Mouse (Mus musculus): ENCODE data around the gene 2610318N02Rik. TPM values are rescaled to one million over a fixed set of nuclear protein-coding genes. Genes with fewer than 3 reads are reported as not detected.
"Not testable (repeated sequence)": the region's sequence is repeated elsewhere in the genome, so short reads cannot be mapped to it uniquely, and the experiment has no call there.

2610318N02Rik gene
- polyA plus RNA-seq (2016; fragmentation: Nextera tagmentation; extraction: Ambion mirVana) = 28.1 and 31.4 TPM in 2 replicates

- H3K36me3 ChIP-seq = peaks cover 29% of the 10 kb centered on the region
- peak; percentile 95 for ATAC-seq (ENCODE audit: insufficient number of reproducible peaks, low FRiP score)
- H3K9ac ChIP-seq = peak within 1 kb of the TSS; percentile 76
- peaks cover 20% of the 10 kb centered on the region for H3K4me1 ChIP-seq (replicated peaks)
- no peaks in the 10 kb centered on the region for H3K27me3 ChIP-seq (replicated peaks)
- H3K9me3 ChIP-seq (replicated peaks) = no peaks in the 10 kb centered on the region
- H3K4me3 ChIP-seq = peak within 1 kb of the TSS; percentile 64
- under 1% methylated on average over 25 of the region's 25 CpGs for WGBS
- peak within 1 kb of the TSS; percentile 87 for H3K4me2 ChIP-seq
- H3K27ac ChIP-seq (ENCODE audit: poor library complexity, severe bottlenecking) = peak within 1 kb of the TSS; percentile 49
Observed at GRCm38 (mm10) chr16:17124871-17125520, at the start of gene 2610318N02Rik. Gene 2610318N02Rik (minus strand): TSS chr16:17125167.

DNA sequence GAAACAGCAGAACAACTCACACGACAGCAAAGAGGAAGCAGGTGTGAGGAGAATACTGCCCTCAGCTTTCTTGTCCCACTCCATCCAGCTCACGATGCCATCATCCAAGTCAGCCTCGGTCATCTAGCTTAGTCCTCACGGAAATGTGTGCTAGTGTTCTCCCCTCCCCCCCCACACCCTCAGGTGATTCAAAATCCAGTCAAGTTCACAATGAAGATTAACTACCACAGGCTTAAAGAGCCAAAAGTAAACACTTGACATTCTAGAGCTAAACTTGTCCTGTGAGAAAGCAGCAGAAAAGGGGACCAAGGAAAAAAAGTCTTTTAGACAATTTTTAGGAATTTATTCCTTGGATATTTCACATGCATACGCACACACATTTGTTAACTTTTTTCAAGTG is 43.1 kb upstream of the 2610318N02Rik start:
- H3K36me3 ChIP-seq = peaks cover 68% of the 10 kb centered on the region
- WGBS = 91% methylated on average over 5 of the region's 5 CpGs
- no peaks in the 10 kb centered on the region for H3K9me3 ChIP-seq (replicated peaks)
- H3K9ac ChIP-seq = no peak overlapping the region
- H3K4me1 ChIP-seq (replicated peaks) = no peaks in the 10 kb centered on the region
- H3K4me3 ChIP-seq = no peak overlapping the region
- H3K27me3 ChIP-seq (replicated peaks) = no peaks in the 10 kb centered on the region
- H3K27ac ChIP-seq (ENCODE audit: poor library complexity, severe bottlenecking) = no peak overlapping the region
- no peak overlapping the region for H3K4me2 ChIP-seq
- no peak for ATAC-seq (ENCODE audit: insufficient number of reproducible peaks, low FRiP score)

DNA sequence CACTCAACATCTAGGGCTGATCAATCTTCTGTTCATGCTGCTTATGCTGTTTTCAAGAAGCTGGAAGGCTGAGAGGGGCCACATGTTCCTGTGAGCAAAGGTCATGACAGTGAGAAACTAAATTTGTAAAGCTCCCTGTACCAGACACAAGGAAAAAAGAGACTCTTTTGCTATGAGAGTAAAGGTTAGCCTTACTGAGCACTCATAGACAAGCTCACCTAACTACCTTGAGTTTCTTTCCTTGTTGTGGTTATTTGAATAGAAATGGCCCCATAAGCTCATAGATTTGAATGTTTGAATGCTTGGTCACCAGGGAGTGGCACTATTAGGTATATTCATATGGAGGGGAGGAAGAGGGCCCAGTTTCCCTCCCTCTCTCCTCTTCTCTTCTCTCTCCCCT is 42.2 kb upstream of the 2610318N02Rik start:
- Histone ChIP-seq H3K4me3 (no peak overlapping the region), H3K27ac (ENCODE audit: poor library complexity, severe bottlenecking) (no peak overlapping the region), H3K9ac (no peak overlapping the region), H3K4me1 (replicated peaks) (no peaks in the 10 kb centered on the region), H3K9me3 (replicated peaks) (no peaks in the 10 kb centered on the region), H3K4me2 (no peak overlapping the region), H3K27me3 (replicated peaks) (no peaks in the 10 kb centered on the region), H3K36me3 (peaks cover 60% of the 10 kb centered on the region)
- ATAC-seq (ENCODE audit: insufficient number of reproducible peaks, low FRiP score) = no peak

DNA sequence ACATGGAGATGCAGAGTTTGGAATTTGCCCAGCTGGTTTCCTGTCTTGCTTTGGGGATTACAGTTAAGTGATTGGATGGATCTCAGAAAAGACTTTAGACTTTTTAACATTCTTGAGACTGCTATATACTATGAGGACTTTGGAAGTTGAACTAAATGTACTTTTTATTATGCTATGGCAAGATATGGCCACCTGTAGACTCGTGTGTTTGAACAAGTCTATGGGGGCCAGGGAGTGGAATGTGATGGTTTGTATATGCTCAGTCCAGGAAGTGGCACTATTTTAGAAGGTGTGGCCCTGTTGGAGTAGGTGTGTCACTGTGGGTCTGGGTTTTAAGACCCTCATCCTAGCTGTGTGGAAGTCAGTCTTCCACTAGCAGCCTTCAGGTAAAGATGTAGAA is 40.5 kb upstream of the 2610318N02Rik start:
- not testable (repeated sequence) for H3K9ac ChIP-seq; H3K4me2 ChIP-seq; H3K4me1 ChIP-seq (replicated peaks); H3K27ac ChIP-seq (ENCODE audit: poor library complexity, severe bottlenecking); H3K27me3 ChIP-seq (replicated peaks); H3K9me3 ChIP-seq (replicated peaks); H3K4me3 ChIP-seq; ATAC-seq (ENCODE audit: insufficient number of reproducible peaks, low FRiP score)
- peaks cover 52% of the 10 kb centered on the region for H3K36me3 ChIP-seq
- 86% methylated on average over 1 of the region's 1 CpGs for WGBS

- Histone ChIP-seq H3K36me3 (peaks cover 69% of the 10 kb centered on the region), H3K27me3 (replicated peaks) (no peaks in the 10 kb centered on the region), H3K4me3 (no peak overlapping the region), H3K9me3 (replicated peaks) (no peaks in the 10 kb centered on the region), H3K4me1 (replicated peaks) (peaks cover 4% of the 10 kb centered on the region; the same call in 1 of the 2 replicates), H3K9ac (no peak overlapping the region), H3K4me2 (no peak overlapping the region), H3K27ac (ENCODE audit: poor library complexity, severe bottlenecking) (no peak overlapping the region)
- no peak for ATAC-seq (ENCODE audit: insufficient number of reproducible peaks, low FRiP score)
- WGBS = 70% methylated on average over 2 of the region's 2 CpGs
Observed at GRCm38 (mm10) chr16:17154346-17154745, 29.4 kb upstream of the 2610318N02Rik start.

GRCm38 (mm10) chr16:17151874-17152273 is 26.9 kb upstream of the 2610318N02Rik start:
- peaks cover 16% of the 10 kb centered on the region for H3K4me1 ChIP-seq (replicated peaks)
- H3K27me3 ChIP-seq (replicated peaks) = no peaks in the 10 kb centered on the region
- ATAC-seq (ENCODE audit: insufficient number of reproducible peaks, low FRiP score) = no peak
- no peak overlapping the region for H3K4me2 ChIP-seq
- no peak overlapping the region for H3K9ac ChIP-seq
- no peak overlapping the region for H3K27ac ChIP-seq (ENCODE audit: poor library complexity, severe bottlenecking)
- no peak overlapping the region for H3K4me3 ChIP-seq
- no peaks in the 10 kb centered on the region for H3K9me3 ChIP-seq (replicated peaks)
- H3K36me3 ChIP-seq = peaks cover 46% of the 10 kb centered on the region
- WGBS = 80% methylated on average over 4 of the region's 4 CpGs

- peaks cover 37% of the 10 kb centered on the region for H3K36me3 ChIP-seq
- H3K9me3 ChIP-seq (replicated peaks) = no peaks in the 10 kb centered on the region
- H3K4me2 ChIP-seq = no peak overlapping the region
- ATAC-seq (ENCODE audit: insufficient number of reproducible peaks, low FRiP score) = no peak
- peaks cover 16% of the 10 kb centered on the region for H3K4me1 ChIP-seq (replicated peaks)
- H3K27me3 ChIP-seq (replicated peaks) = no peaks in the 10 kb centered on the region
- 82% methylated on average over 7 of the region's 7 CpGs for WGBS
- no peak overlapping the region for H3K9ac ChIP-seq
- no peak overlapping the region for H3K4me3 ChIP-seq
- no peak overlapping the region for H3K27ac ChIP-seq (ENCODE audit: poor library complexity, severe bottlenecking)
Observed at GRCm38 (mm10) chr16:17150520-17151258, 25.7 kb upstream of the 2610318N02Rik start.

DNA sequence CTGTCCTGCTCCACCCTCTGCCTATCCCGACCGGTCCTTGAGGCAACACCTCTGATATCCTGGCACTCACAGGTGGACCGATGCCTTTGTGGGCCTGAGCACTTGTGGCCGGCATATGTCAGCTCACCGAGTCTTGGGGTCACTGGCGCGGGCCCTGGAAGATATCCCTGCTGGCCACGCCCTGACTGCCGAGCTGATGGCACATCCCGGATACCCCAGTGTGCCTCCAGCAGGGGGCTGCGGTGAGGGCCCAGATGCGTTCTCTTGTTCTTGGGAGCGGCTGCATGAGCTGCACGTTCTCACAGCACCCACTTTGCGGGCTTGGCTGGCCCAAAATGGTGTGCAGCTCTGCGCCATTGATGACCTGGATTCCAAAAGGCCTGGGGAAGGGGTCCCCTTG is 23.1 kb upstream of the 2610318N02Rik start:
- Histone ChIP-seq H3K9me3 (replicated peaks) (no peaks in the 10 kb centered on the region), H3K27me3 (replicated peaks) (no peaks in the 10 kb centered on the region), H3K27ac (ENCODE audit: poor library complexity, severe bottlenecking) (no peak overlapping the region), H3K4me3 (peak overlapping the region; percentile 47), H3K4me1 (replicated peaks) (peaks cover 12% of the 10 kb centered on the region), H3K4me2 (peak overlapping the region; percentile 78), H3K36me3 (peaks cover 15% of the 10 kb centered on the region), H3K9ac (no peak overlapping the region)
- peak; percentile 30; the same call in 1 of the 2 replicates for ATAC-seq (ENCODE audit: insufficient number of reproducible peaks, low FRiP score)
- WGBS = 9% methylated on average over 16 of the region's 16 CpGs

DNA sequence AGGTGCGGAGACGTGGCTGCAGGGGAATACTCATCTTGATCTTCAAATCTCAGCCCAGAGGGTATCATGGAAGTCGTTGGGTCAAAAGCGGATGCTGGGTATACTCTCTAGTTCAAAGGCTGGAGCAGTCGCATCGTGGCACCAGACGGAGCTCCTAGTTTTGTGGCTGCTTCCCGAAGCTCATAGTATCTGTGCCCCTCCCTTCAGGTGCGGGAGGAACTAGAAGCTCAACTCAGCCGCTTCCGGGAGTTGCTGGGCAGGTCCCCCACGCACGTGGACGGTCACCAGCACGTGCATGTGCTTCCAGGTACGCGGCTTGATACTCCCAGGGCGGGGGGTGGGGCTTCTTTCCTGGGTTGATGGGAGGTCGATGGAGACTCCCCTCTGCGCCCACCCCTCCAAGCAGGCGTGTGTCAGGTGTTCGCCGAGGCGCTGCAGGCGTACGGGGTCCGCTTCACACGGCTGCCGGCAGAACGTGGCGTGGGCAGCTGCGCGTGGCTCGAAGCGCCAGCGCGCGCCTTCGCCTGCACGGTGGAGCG is 22.5 kb upstream of the 2610318N02Rik start:
- no peak overlapping the region for H3K27ac ChIP-seq (ENCODE audit: poor library complexity, severe bottlenecking)
- 0 out of 2 replicates have a peak, but pooled peaks have one; percentile 12 for ATAC-seq (ENCODE audit: insufficient number of reproducible peaks, low FRiP score)
- WGBS = under 1% methylated on average over 41 of the region's 41 CpGs

DNA sequence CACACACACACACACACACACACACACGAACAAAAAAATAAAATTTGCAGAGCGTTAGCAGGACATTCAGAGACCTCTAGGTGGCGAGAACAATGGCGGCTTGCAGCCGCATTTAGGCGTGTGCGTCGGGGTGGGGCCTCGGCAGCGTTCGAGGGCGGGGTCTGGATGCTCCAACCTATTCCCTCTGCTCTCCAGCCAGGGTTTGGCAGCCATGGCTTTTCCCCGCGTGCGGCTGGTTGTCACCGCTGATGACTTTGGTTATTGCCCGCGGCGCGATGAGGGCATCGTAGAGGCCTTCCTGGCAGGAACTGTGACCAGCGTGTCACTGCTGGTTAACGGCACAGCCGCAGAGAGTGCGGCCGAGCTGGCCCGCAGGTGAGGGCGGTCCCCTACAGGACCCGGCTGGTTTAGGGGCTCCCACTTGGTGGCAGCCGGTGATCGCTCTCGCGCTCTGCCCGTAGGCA is 21.8 kb upstream of the 2610318N02Rik start, which contains the start of gene Ccdc116:
Gene Ccdc116 (minus strand): TSS at position 458 of the 464 bp plus-strand sequence.
- peaks cover 2% of the 10 kb centered on the region for H3K36me3 ChIP-seq
- H3K4me3 ChIP-seq = peak within 1 kb of the TSS; percentile 47
- no peaks in the 10 kb centered on the region for H3K9me3 ChIP-seq (replicated peaks)
- H3K27me3 ChIP-seq (replicated peaks) = no peaks in the 10 kb centered on the region
- H3K4me2 ChIP-seq = peak within 1 kb of the TSS; percentile 78
- WGBS = 0% methylated on average over 34 of the region's 34 CpGs
- H3K9ac ChIP-seq = peak within 1 kb of the TSS; percentile 59
- no peak within 1 kb of the TSS for H3K27ac ChIP-seq (ENCODE audit: poor library complexity, severe bottlenecking)
- H3K4me1 ChIP-seq (replicated peaks) = peaks cover 12% of the 10 kb centered on the region
- ATAC-seq (ENCODE audit: insufficient number of reproducible peaks, low FRiP score) = peak; percentile 78

More for the DNA sequence above, 22.5 kb upstream of the 2610318N02Rik start:
- Histone ChIP-seq H3K9me3 (replicated peaks) (no peaks in the 10 kb centered on the region), H3K4me1 (replicated peaks) (peaks cover 12% of the 10 kb centered on the region), H3K36me3 (peaks cover 8% of the 10 kb centered on the region), H3K27me3 (replicated peaks) (no peaks in the 10 kb centered on the region), H3K4me3 (peak overlapping the region; percentile 47), H3K9ac (peak overlapping the region; percentile 59), H3K4me2 (peak overlapping the region; percentile 78)

GRCm38 (mm10) chr16:17144339-17144738 is 19.4 kb upstream of the 2610318N02Rik start, which contains the start of gene Ydjc:
Gene Ydjc (plus strand): TSS chr16:17144621.
- peaks cover 12% of the 10 kb centered on the region for H3K4me1 ChIP-seq (replicated peaks)
- H3K36me3 ChIP-seq = no peaks in the 10 kb centered on the region
- H3K4me2 ChIP-seq = no peak within 1 kb of the TSS
- ATAC-seq (ENCODE audit: insufficient number of reproducible peaks, low FRiP score) = no peak
- no peaks in the 10 kb centered on the region for H3K9me3 ChIP-seq (replicated peaks)
- WGBS = 21% methylated on average over 7 of the region's 7 CpGs
- H3K27ac ChIP-seq (ENCODE audit: poor library complexity, severe bottlenecking) = no peak within 1 kb of the TSS
- H3K4me3 ChIP-seq = no peak within 1 kb of the TSS
- H3K27me3 ChIP-seq (replicated peaks) = no peaks in the 10 kb centered on the region
- H3K9ac ChIP-seq = no peak within 1 kb of the TSS

All from heart, embryonic 12.5 days (tissue).